Mouse (Mus musculus): ENCODE measurements at regions not wholly inside any gene's neighbourhood (a gene's known extent, or its start where the extent isn't known, plus 50 kb on each side); places are given as distances from the start of the nearest gene placed in this dataset.

- TF ChIP-seq EP300 (IDR thresholded peaks at IDR 0.05; ENCODE audit: insufficient read depth, low read depth, low read length) (no peak), CTCF (IDR thresholded peaks at IDR 0.05) (no peak), POLR2A (IDR thresholded peaks at IDR 0.05; ENCODE audit: insufficient read depth, low read depth, low read length) (no peak)
These were observed 72.3 kb upstream of the Map1b start for GRCm38 (mm10) chr13:99588646-99589045.
